Mouse (Mus musculus) kidney, adult 2 months (tissue): ENCODE results near the gene Kcna3. TPM values are rescaled to one million over a fixed set of nuclear protein-coding genes. Genes with fewer than 3 reads are reported as not detected.

Experiments
- DNase-seq: peaks from one replicate; pipeline ENCODE4 v3.0.0; 2021
- H3K27ac ChIP-seq: fragments of 200-500 bp; 2 replicates; pipeline ENCODE4 v1.5.1; 2012; ENCODE audit warnings: low read depth, low read length, control low read depth, inconsistent platforms; ENCODE audit not compliant: insufficient read depth
- H3K27me3 ChIP-seq: fragments of 200-500 bp; replicated peaks from 2 replicates; pipeline ENCODE4 v1.6.1; 2012; ENCODE audit warnings: mild to moderate bottlenecking, moderate library complexity, low read length, inconsistent platforms; ENCODE audit not compliant: control insufficient read depth, insufficient read depth
- H3K36me3 ChIP-seq: fragments of 200-500 bp; 2 replicates; pipeline ENCODE4 v1.6.1; 2012; ENCODE audit warnings: mild to moderate bottlenecking, moderate library complexity, low read length, inconsistent platforms; ENCODE audit not compliant: control insufficient read depth, insufficient read depth
- H3K4me1 ChIP-seq: fragments of 200-500 bp; 2 replicates; pipeline ENCODE4 v1.6.1; 2011; ENCODE audit warnings: low read length; ENCODE audit not compliant: control insufficient read depth, insufficient read depth
- H3K4me3 ChIP-seq: fragments of 200-500 bp; 2 replicates; pipeline ENCODE4 v1.5.1; 2011; ENCODE audit warnings: mild to moderate bottlenecking, low read depth, low read length, control low read depth; ENCODE audit not compliant: insufficient read depth
- CTCF ChIP-seq: fragments of 200-500 bp; conservative IDR thresholded peaks from 2 replicates; pipeline ENCODE4 v1.5.1; 2011; ENCODE audit warnings: low read depth, mild to moderate bottlenecking, control low read depth, low read length, moderate library complexity, mixed read lengths; ENCODE audit not compliant: insufficient read depth, insufficient read length
- POLR2A ChIP-seq: fragments of 200-500 bp; IDR thresholded peaks from one replicate; pipeline ENCODE4 v1.6.1; 2011; ENCODE audit warnings: low read depth, low read length, control low read depth
- WGBS: fragments of 180-500 bp; shearing (Covaris S2); methylation state at CpG from one replicate; pipeline ENCODE4 v1.1.7; 2018; 5-methylcytosine and 5-hydroxymethylcytosine counted together
- polyA plus RNA-seq: library from polyadenylated mRNA; depleted of rRNA; stranded (reverse); fragments of >200 nt; gene quantifications from 2 replicates; pipeline ENCODE4 v1.2.3, GENCODE M21; 2012; rRNA removed

Gene Kcna3
- 0.49 and 1.1 TPM in 2 replicates for polyA plus RNA-seq

- 0 out of 2 replicates have a peak, but pooled peaks cover 1% of the 10 kb centered on the region for H3K27me3 ChIP-seq
- no peaks in the 10 kb centered on the region for H3K36me3 ChIP-seq
- no peaks in the 10 kb centered on the region for H3K4me1 ChIP-seq
- no peak within 1 kb of the TSS for H3K27ac ChIP-seq
- DNase-seq, result peak; percentile 42
- 2% methylated on average over 76 of the region's 80 CpGs for WGBS
- H3K4me3 ChIP-seq, result peak within 1 kb of the TSS; percentile 52
- TF ChIP-seq CTCF (no peak), POLR2A (no peak)
These were observed at the start of gene Kcna3 for GRCm38 (mm10) chr3:107035521-107036457. Kcna3 (plus strand) TSS chr3:107036169.

- H3K4me3 ChIP-seq, result no peak overlapping the region
- H3K27ac ChIP-seq, result no peak overlapping the region
- no peaks in the 10 kb centered on the region for H3K4me1 ChIP-seq
- H3K27me3 ChIP-seq, result no peaks in the 10 kb centered on the region
- 78% methylated on average over 1 of the region's 1 CpGs for WGBS
- TF ChIP-seq CTCF (no peak), POLR2A (no peak)
- DNase-seq, result no peak
- no peaks in the 10 kb centered on the region for H3K36me3 ChIP-seq
These were observed 44.6 kb upstream of the Kcna3 start for GRCm38 (mm10) chr3:106991334-106991733.

DNA sequence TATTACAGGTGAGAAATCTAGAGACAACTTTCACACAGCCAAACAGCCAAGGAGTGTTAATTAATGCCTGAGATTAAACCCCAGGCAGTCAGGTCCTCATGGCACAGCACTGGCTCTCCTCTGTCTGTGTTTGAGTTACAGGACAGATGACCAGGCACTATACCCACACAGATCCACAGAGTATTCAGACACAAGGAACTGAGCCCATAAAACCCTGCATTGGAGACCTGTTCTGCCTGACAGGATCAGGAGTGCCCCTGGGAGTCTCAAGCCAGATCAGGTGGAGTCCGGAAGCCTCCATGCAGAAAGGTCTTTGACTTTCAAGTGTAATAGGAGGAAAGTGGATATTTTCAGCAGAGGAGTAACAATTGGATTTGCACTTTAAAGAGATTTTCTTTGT is 40.6 kb upstream of the Kcna3 start:
- H3K27me3 ChIP-seq, result no peaks in the 10 kb centered on the region
- H3K4me1 ChIP-seq, result no peaks in the 10 kb centered on the region
- no peak for DNase-seq
- TF ChIP-seq POLR2A, result no peak
- no peak for TF ChIP-seq CTCF
- H3K27ac ChIP-seq, result no peak overlapping the region
- 40% methylated on average over 1 of the region's 1 CpGs for WGBS
- no peaks in the 10 kb centered on the region for H3K36me3 ChIP-seq
- no peak overlapping the region for H3K4me3 ChIP-seq

DNA sequence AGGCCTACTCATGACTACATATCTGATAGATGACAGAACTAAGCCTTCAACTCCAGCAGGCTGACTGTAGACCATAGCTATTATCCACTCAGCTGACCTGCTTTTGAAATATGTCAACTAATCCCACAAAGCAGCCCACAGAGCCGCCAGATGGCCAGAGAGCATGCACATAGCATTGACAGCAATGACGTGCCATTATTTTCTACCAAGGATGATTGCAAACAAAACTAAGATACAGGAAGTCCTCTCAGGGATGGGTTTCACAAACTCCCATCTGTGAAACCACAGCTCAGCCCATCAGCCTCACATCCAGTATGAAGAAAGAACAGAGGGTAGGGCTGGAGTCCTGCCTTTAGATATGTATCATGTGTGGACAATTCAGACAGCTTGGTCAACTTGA is 39.8 kb upstream of the Kcna3 start:
- TF ChIP-seq CTCF (no peak), POLR2A (no peak)
- Histone ChIP-seq H3K27ac (no peak overlapping the region), H3K27me3 (no peaks in the 10 kb centered on the region), H3K36me3 (no peaks in the 10 kb centered on the region), H3K4me3 (no peak overlapping the region), H3K4me1 (no peaks in the 10 kb centered on the region)
- WGBS, result 73% methylated on average over 2 of the region's 2 CpGs
- DNase-seq, result peak; percentile 5

DNA sequence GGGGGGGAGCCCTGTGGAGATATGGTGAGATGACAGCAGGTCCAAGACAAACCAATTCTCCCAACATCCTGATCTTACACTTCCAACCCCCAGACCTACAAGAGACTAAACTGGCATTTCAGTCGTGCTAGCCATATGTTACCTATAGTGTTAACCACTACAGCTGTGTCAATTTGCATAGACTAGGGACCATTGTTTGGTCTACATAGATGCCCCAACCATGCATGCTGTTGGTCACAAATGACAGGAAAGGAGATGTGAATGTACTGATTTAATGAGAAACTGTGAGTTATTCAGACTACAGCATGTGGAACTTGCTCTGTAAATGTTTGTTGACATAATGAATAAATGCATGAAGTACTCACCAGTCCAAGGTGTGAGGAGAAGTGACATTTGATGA is 37.6 kb upstream of the Kcna3 start:
- TF ChIP-seq CTCF (no peak), POLR2A (no peak)
- 71% methylated on average over 1 of the region's 1 CpGs for WGBS
- no peak overlapping the region for H3K27ac ChIP-seq
- no peaks in the 10 kb centered on the region for H3K4me1 ChIP-seq
- H3K4me3 ChIP-seq, result no peak overlapping the region
- no peak for DNase-seq
- H3K27me3 ChIP-seq, result no peaks in the 10 kb centered on the region
- H3K36me3 ChIP-seq, result no peaks in the 10 kb centered on the region

GRCm38 (mm10) chr3:107000165-107000564 is 35.8 kb upstream of the Kcna3 start:
- DNase-seq, result no peak
- 78% methylated on average over 2 of the region's 2 CpGs for WGBS
- no peak overlapping the region for H3K27ac ChIP-seq
- no peaks in the 10 kb centered on the region for H3K4me1 ChIP-seq
- H3K27me3 ChIP-seq, result no peaks in the 10 kb centered on the region
- no peaks in the 10 kb centered on the region for H3K36me3 ChIP-seq
- no peak for TF ChIP-seq CTCF
- TF ChIP-seq POLR2A, result no peak
- no peak overlapping the region for H3K4me3 ChIP-seq
